Mouse (Mus musculus) hindbrain, postnatal 0 days (tissue): ENCODE measurements at regions not wholly inside any gene's neighbourhood (a gene's known extent, or its start where the extent isn't known, plus 50 kb on each side); places are given as distances from the start of the nearest gene placed in this dataset.

Experiments used
- ATAC-seq: fragments of 200-750 bp; cut with Nextera tagmentation; 2 replicates; pipeline ENCODE4 v1.8.0; 2017; ENCODE audit warnings: mild to moderate bottlenecking, moderate TSS enrichment, moderate library complexity
- DNase-seq: peaks from one replicate; pipeline ENCODE4 v3.0.0-alpha.2; 2015; ENCODE audit warnings: low spot score
- H3K27ac ChIP-seq: fragments of 300-500 bp; sonication (generic); 2 replicates; pipeline ENCODE4 v1.5.1; 2014; ENCODE audit warnings: mild to moderate bottlenecking
- H3K27me3 ChIP-seq: fragments of 300-500 bp; sonication (generic); 2 replicates; pipeline ENCODE4 v1.6.1; 2014; ENCODE audit warnings: low read length, mixed read lengths; ENCODE audit not compliant: insufficient read depth
- H3K36me3 ChIP-seq: fragments of 300-500 bp; sonication (generic); 2 replicates; pipeline ENCODE4 v1.6.1; 2014; ENCODE audit warnings: low read length, mixed read lengths; ENCODE audit not compliant: insufficient read depth
- H3K4me1 ChIP-seq: fragments of 300-500 bp; sonication (generic); 2 replicates; pipeline ENCODE4 v1.6.1; 2014; ENCODE audit warnings: antibody characterized with exemption, low read length, mixed read lengths; ENCODE audit not compliant: insufficient read depth
- H3K4me2 ChIP-seq: fragments of 300-500 bp; sonication (generic); 2 replicates; pipeline ENCODE4 v1.6.1; 2014; ENCODE audit warnings: low read depth, mild to moderate bottlenecking, low read length, moderate library complexity, mixed read lengths
- H3K4me3 ChIP-seq: fragments of 300-500 bp; sonication (generic); 2 replicates; pipeline ENCODE4 v1.5.1; 2014; ENCODE audit warnings: low read length
- H3K9ac ChIP-seq: fragments of 300-500 bp; sonication (generic); replicated peaks from 2 replicates; pipeline ENCODE4 v1.6.1; 2014; ENCODE audit warnings: mild to moderate bottlenecking, low read length, moderate library complexity, mixed read lengths
- H3K9me3 ChIP-seq: fragments of 300-500 bp; sonication (generic); 2 replicates; pipeline ENCODE4 v1.6.1; 2016; ENCODE audit warnings: low read length, mixed read lengths
- CTCF ChIP-seq: IDR thresholded peaks from 2 replicates; pipeline ENCODE4 v1.5.1; 2016; ENCODE audit warnings: antibody characterized with exemption, control low read depth, low read depth
- WGBS: fragments of 180-500 bp; shearing (Covaris S2); extraction: QIAGEN DNeasy Blood & Tissue Kit; methylation state at CpG from one replicate; pipeline ENCODE4 v1.1.7; 2014; 5-methylcytosine and 5-hydroxymethylcytosine counted together

DNA sequence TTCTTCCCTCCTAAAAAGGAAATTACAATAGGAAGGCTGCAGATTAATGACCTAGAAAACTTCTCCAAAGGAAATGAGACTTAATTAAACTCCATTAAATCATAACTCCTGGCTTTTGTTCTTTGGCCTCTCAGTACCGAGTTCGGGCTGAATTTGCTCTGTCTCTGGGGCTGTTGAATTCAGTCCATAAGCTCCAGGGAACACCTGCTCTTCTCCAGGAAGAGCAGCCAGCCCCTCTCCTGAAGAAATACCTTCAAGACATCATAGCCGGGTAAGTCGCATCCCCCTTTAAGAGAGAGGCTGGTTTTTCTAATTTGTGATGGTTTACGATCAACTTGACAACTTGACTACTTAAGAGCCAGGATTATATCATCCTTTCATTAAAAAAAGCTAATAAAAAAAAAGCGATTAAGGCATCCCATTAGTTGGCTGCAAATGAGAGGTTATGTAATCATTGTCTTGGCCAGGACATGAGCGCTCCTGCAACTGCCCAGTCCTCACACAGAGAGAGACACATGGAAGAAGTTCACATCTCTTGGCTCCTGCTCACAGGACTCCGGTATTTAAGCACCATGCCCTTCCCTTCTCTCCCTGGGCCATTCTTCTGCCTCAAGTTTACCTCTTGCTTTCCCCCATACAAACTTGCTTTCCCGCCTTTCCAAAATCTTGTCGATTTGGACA lies 524.0 kb upstream of the Adam5 start:
- WGBS = 82% methylated on average over 10 of the region's 10 CpGs
- ATAC-seq = no peak
- H3K27me3 ChIP-seq = no peaks in the 10 kb centered on the region

DNA sequence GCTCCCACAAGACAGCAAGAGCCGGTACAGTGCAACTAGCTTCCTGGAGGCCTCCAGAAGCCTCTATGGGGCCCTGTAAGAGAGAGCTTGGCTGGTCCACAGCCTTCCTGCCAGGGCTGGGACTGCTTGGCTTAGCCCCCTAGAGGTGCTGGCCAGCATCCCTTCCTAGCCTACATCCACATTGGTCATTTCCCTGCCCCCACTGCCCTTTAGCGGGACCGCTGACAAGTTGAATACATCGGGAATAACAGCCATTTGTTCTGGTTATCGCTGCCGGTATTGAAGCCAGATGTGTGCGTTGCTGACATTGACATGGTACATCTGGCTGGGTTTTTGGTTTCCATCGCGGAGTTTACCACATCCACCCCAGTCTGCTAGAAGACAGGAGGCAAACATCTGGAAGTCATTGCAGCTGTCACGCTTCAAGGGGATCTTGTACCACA lies 519.0 kb upstream of the Adam5 start:
- Histone ChIP-seq H3K27ac (no peak overlapping the region), H3K4me1 (no peaks in the 10 kb centered on the region), H3K4me2 (no peak overlapping the region), H3K27me3 (no peaks in the 10 kb centered on the region), H3K36me3 (no peaks in the 10 kb centered on the region), H3K9me3 (no peaks in the 10 kb centered on the region), H3K9ac (no peak overlapping the region), H3K4me3 (no peak overlapping the region)
- 0 out of 2 replicates have a peak, but pooled peaks have one; percentile 29 for ATAC-seq
- peak; percentile 14 for TF ChIP-seq CTCF
- no peak for DNase-seq
- WGBS = 74% methylated on average over 10 of the region's 10 CpGs

More for the DNA sequence above, 524.0 kb upstream of the Adam5 start:
- Histone ChIP-seq H3K4me2 (no peak overlapping the region), H3K9ac (no peak overlapping the region), H3K27ac (no peak overlapping the region), H3K36me3 (no peaks in the 10 kb centered on the region), H3K4me3 (no peak overlapping the region), H3K4me1 (no peaks in the 10 kb centered on the region), H3K9me3 (no peaks in the 10 kb centered on the region)
- DNase-seq = no peak
- TF ChIP-seq CTCF = no peak

DNA sequence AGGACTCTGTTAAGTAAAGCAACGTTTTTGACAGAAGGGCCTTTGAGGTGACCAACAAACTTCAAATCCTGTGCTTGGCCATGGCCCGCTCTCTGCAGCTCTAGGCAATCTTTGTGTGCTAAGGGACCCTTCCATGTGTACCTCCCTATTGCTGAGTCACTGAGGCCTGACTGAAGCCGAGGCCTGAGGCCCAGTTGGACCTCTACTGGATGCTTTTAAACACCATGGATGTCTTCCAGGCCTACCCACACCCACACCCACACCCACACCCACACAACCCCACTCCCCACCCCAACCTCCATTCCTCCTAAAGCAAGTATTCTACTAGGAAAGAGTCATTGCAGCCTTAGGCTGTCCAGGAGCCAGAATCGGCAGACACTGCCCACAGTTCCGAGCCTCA lies 518.3 kb upstream of the Adam5 start:
- no peak for ATAC-seq
- no peaks in the 10 kb centered on the region for H3K4me1 ChIP-seq
- 83% methylated on average over 5 of the region's 5 CpGs for WGBS
- no peak overlapping the region for H3K4me2 ChIP-seq
- no peaks in the 10 kb centered on the region for H3K36me3 ChIP-seq
- no peak overlapping the region for H3K27ac ChIP-seq
- H3K27me3 ChIP-seq = no peaks in the 10 kb centered on the region
- H3K9ac ChIP-seq = no peak overlapping the region
- no peak for DNase-seq
- H3K9me3 ChIP-seq = no peaks in the 10 kb centered on the region
- no peak overlapping the region for H3K4me3 ChIP-seq
- no peak for TF ChIP-seq CTCF

DNA sequence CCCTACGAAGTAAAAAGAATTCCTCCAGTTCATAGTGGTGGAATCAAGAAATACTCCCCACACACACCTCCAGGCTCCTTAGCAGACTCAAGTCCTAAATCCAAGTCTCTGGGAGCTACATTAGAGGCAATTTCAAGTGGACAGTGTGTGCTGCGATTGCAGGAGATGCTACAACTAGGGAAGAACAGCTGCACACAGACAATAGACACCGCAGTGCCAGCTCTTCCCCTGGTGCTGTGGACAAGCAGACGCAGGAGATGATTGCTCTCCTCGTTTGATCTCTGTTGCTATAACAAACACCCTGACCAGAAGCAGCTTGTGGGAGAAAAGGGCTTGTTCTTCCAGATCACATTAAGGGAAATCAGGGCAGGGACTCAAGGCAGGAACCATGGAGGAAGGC lies 517.1 kb upstream of the Adam5 start:
- no peaks in the 10 kb centered on the region for H3K36me3 ChIP-seq
- DNase-seq (no peak), ATAC-seq (no peak)
- H3K4me3 ChIP-seq = no peak overlapping the region
- WGBS = 62% methylated on average over 5 of the region's 5 CpGs
- H3K9me3 ChIP-seq = no peaks in the 10 kb centered on the region
- H3K4me2 ChIP-seq = no peak overlapping the region
- H3K27ac ChIP-seq = no peak overlapping the region
- no peak for TF ChIP-seq CTCF
- H3K27me3 ChIP-seq = no peaks in the 10 kb centered on the region
- no peaks in the 10 kb centered on the region for H3K4me1 ChIP-seq
- H3K9ac ChIP-seq = no peak overlapping the region

DNA sequence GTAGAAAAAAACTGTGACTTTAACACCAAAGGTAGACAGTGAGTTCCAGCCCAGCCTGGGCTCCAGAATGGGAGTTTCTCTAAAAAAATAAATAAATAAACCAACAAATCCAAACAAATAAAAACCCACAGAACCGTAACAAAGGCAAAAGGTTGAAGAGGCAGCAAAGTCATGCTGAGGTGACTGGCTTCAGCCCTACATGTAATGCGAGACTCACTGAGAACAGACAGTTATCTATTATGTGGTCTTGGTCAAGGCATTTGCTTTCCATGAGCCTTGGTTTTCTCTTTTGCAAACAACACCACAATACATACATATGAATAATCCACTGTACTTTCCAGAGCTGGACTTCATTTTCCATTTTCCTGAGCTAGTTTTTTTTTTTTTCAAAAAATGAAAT lies 516.6 kb upstream of the Adam5 start:
- ATAC-seq (no peak), DNase-seq (no peak)
- no peak overlapping the region for H3K4me2 ChIP-seq
- TF ChIP-seq CTCF = no peak
- no peaks in the 10 kb centered on the region for H3K27me3 ChIP-seq
- no peak overlapping the region for H3K4me3 ChIP-seq
- no peaks in the 10 kb centered on the region for H3K9me3 ChIP-seq
- 82% methylated on average over 2 of the region's 2 CpGs for WGBS
- H3K9ac ChIP-seq = no peak overlapping the region
- no peaks in the 10 kb centered on the region for H3K4me1 ChIP-seq
- no peak overlapping the region for H3K27ac ChIP-seq
- H3K36me3 ChIP-seq = no peaks in the 10 kb centered on the region

DNA sequence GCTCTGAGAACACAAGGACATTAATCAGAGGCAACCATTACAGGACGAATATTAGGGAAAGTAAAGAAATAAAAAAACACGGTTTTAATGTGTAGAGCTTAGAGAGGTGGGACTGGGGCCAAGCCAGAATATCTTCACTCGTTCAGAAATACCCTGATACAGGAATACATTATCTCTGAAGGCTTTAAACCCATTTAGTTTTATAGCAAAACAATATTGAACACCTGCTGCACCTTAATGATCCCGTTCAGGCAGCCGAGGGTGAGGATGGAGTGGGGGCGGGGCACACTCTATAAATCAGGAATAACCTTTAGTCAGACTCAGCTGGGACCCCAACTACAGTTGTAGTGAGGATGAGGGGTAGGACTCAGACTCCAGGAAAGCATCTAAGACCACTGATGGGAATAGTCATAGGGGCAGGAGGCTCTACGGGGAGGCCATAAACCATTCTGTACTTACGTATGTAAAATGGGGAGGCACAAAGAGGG lies 508.0 kb upstream of the Adam5 start:
- WGBS = 68% methylated on average over 8 of the region's 8 CpGs
- Histone ChIP-seq H3K36me3 (no peaks in the 10 kb centered on the region), H3K4me2 (no peak overlapping the region), H3K4me1 (0 out of 2 replicates have a peak, but pooled peaks cover 4% of the 10 kb centered on the region), H3K27me3 (no peaks in the 10 kb centered on the region), H3K9ac (no peak overlapping the region), H3K27ac (no peak overlapping the region), H3K4me3 (no peak overlapping the region), H3K9me3 (no peaks in the 10 kb centered on the region)
- ATAC-seq (no peak), DNase-seq (no peak)
- TF ChIP-seq CTCF = no peak

DNA sequence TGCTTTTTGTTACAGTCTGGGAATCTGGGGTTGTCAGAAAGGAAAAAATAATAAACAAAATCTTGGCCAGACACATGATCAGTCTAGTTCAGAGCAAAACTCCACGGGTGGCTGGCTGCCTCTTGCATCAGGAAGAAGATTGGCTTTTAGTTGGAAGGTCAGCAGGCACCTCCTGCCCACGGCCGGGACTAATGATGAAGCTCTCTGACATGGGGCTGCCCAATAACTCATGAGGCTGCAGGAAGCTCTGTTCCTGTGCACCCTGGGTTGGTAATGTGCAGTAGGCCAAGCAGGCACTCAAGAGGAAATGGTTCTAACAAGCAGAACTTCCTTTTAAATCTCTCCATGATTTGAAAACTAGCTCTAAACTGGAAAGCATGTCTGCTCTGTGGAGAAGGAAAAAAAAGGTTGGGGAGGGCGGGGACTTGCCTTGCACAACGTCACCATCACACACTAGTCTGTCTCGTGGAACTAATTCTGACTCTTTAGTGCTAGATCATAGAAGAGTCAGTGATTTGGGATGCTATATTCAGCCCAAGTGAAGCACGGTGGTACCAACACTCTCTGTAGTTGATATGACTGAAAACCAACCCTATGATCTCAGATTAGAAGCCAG lies 507.1 kb upstream of the Adam5 start:
- 0 out of 2 replicates have a peak, but pooled peaks cover 4% of the 10 kb centered on the region for H3K4me1 ChIP-seq
- no peak overlapping the region for H3K9ac ChIP-seq
- ATAC-seq (no peak), DNase-seq (no peak)
- H3K4me2 ChIP-seq = no peak overlapping the region
- no peak overlapping the region for H3K27ac ChIP-seq
- no peak for TF ChIP-seq CTCF
- 66% methylated on average over 7 of the region's 7 CpGs for WGBS
- no peak overlapping the region for H3K4me3 ChIP-seq
- H3K36me3 ChIP-seq = no peaks in the 10 kb centered on the region
- no peaks in the 10 kb centered on the region for H3K9me3 ChIP-seq
- no peaks in the 10 kb centered on the region for H3K27me3 ChIP-seq
